Mouse (Mus musculus) brain, embryonic 14.5 days (tissue): ENCODE measurements at regions not wholly inside any gene's neighbourhood (a gene's known extent, or its start where the extent isn't known, plus 50 kb on each side); places are given as distances from the start of the nearest gene placed in this dataset.

Source experiments
- CTCF ChIP-seq: fragments of 200-500 bp; IDR thresholded peaks from 2 replicates; pipeline ENCODE4 v1.5.1; 2012; ENCODE audit warnings: inconsistent platforms, mild to moderate bottlenecking, moderate library complexity, borderline replicate concordance; ENCODE audit not compliant: insufficient read depth, insufficient read length; ENCODE audit errors: extremely low read depth
- POLR2A ChIP-seq: fragments of 200-500 bp; IDR thresholded peaks from 2 replicates; pipeline ENCODE4 v1.6.1; 2012; ENCODE audit warnings: mild to moderate bottlenecking, inconsistent platforms, borderline replicate concordance; ENCODE audit not compliant: poor library complexity, insufficient read depth, insufficient read length, severe bottlenecking; ENCODE audit errors: extremely low read depth

DNA sequence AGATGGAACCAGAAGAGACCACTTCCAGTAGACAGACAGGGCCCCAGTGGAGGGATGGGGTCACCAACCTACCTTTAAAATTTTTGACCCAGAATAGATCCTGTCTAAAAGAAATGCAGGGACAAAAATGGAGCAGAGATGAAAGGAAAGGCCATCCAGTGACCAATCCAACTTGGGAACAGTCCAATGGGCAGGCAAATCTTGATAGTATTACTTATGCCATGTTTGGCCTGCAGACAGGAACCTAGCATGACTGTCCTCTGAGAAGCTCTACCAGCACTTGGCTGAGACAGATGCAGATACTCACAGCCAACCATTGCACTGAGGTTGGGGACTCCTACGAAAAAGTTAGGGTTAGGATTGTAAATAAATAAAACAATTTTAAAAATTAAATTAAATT is 1815.4 kb upstream of the Lrrc6 start:
- TF ChIP-seq CTCF (no peak), POLR2A (no peak)
